In the genomic region with DNA sequence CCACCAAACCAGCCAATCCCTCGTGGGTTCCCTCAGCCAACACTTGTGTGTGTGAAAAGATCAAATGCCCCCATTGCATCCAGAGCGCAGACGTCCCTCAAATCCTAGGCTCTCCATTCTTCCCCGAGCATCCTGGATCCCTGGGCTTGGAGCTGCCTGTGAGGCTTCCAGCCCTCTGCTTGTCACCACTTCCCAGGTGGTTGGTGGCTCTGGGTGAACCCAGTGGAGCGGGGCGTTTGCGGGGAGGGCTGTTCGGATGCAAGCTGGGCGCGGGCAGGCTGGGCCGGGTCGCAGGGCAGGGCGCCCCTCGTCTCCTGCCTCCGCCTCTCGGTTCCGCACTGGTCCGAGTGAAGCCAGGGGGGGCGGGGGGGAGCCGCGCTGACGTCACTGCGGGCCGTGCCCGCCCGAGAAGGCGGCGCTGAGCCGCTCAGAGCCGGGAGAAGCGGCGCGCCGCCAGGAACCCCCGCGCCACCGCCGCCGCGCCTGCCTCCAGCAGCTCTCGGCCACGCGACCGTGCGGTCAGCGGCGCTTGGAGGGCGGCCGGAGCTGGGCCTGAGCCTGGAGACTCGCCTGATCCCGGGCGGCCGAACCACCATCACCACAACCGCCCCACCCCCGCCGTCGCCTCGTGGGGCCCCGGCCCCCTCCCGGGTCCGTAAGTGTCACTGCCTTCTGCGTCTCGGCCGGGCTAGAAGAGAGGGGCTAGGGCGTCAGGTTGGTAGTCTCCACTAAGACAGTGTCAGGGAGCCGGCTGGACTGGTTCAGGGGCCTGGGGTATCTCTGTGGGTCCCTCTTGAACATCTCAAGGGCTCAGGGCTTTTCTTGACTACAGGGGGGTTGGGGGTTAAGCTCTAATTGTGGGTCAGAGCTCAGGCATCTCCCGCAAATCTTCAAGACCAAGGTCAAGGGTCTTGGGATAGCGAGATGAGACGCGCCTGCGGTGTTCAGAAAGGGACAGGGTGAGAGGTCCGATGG, we compare ENCODE assay signal across 8 mouse cellular contexts. TPM values are rescaled to one million over a fixed set of nuclear protein-coding genes. Genes with fewer than 3 reads are reported as not detected.
A peak's percentile ranks its signal among the peaks of the same experiment; 100 is the strongest.
DNase-seq lines count a peak whose midpoint lies in the region; ATAC-seq and TF ChIP-seq lines count a peak whose summit lies in the region.

No protein-coding gene starts in this region.

- WGBS in heart, embryonic 13.5 days, result under 1% methylated on average over 70 of the region's 72 CpGs
- 2% methylated on average over 66 of the region's 72 CpGs for WGBS in heart, adult 2 months
- WGBS in forebrain, embryonic 15.5 days, result under 1% methylated on average over 72 of the region's 72 CpGs
- WGBS in limb, embryonic 14.5 days, result 3% methylated on average over 29 of the region's 72 CpGs

- TF ChIP-seq EP300 in heart, adult 2 months (IDR thresholded peaks at IDR 0.05; ENCODE audit: insufficient read depth, low read depth, low read length), result no peak

- H3K79me2 ChIP-seq in heart, adult 2 months (replicated peaks; ENCODE audit: control insufficient read depth, insufficient read depth, low read length), result no peaks in the 10 kb centered on the region

- H3K4me1 ChIP-seq in heart, embryonic 13.5 days, result peaks cover 18% of the 10 kb centered on the region
- H3K4me1 ChIP-seq in heart, adult 2 months (ENCODE audit: control insufficient read depth, insufficient read depth, low read length), result no peaks in the 10 kb centered on the region
- peaks cover 43% of the 10 kb centered on the region for H3K4me1 ChIP-seq in forebrain, embryonic 15.5 days
- no peaks in the 10 kb centered on the region for H3K4me1 ChIP-seq in limb, embryonic 14.5 days (ENCODE audit: control insufficient read depth, insufficient read depth, low read length)

- no peak for TF ChIP-seq POLR2A in heart, adult 2 months (IDR thresholded peaks at IDR 0.05; ENCODE audit: insufficient read depth, low read depth, low read length)
- no peak for TF ChIP-seq POLR2A in limb, embryonic 14.5 days (IDR thresholded peaks at IDR 0.05; ENCODE audit: borderline replicate concordance, extremely low read depth, insufficient read depth, insufficient read length)

- H3K36me3 ChIP-seq in heart, embryonic 13.5 days, result no peaks in the 10 kb centered on the region
- H3K36me3 ChIP-seq in heart, adult 2 months (ENCODE audit: control insufficient read depth, insufficient read depth, low read length), result no peaks in the 10 kb centered on the region
- no peaks in the 10 kb centered on the region for H3K36me3 ChIP-seq in forebrain, embryonic 15.5 days
- H3K36me3 ChIP-seq in limb, embryonic 14.5 days (ENCODE audit: control insufficient read depth, insufficient read depth, low read length), result no peaks in the 10 kb centered on the region
- no peaks in the 10 kb centered on the region for H3K36me3 ChIP-seq in splenic B cell, adult 2 months (ENCODE audit: control insufficient read depth, insufficient read depth, low read length, poor library complexity, severe bottlenecking)

- H3K4me2 ChIP-seq in heart, embryonic 13.5 days, result peak overlapping the region; percentile 51
- peak overlapping the region; percentile 92 for H3K4me2 ChIP-seq in forebrain, embryonic 15.5 days (replicated peaks)
- H3K4me2 ChIP-seq in limb, embryonic 14.5 days (replicated peaks; ENCODE audit: low read depth, low read length, severe bottlenecking), result peak overlapping the region; percentile 35

- H3K4me3 ChIP-seq in heart, embryonic 13.5 days, result peak overlapping the region; percentile 36
- no peak overlapping the region for H3K4me3 ChIP-seq in heart, adult 2 months
- H3K4me3 ChIP-seq in forebrain, embryonic 15.5 days, result peak overlapping the region; percentile 85
- peak overlapping the region; percentile 18; the same call in 1 of the 2 replicates for H3K4me3 ChIP-seq in limb, embryonic 14.5 days (replicated peaks; ENCODE audit: low read length)

- no peak for ATAC-seq in heart, embryonic 13.5 days (ENCODE audit: extremely low read depth, insufficient number of reproducible peaks, low FRiP score, low TSS enrichment)
- ATAC-seq in cerebellum, adult (ENCODE audit: insufficient number of reproducible peaks, low FRiP score, low TSS enrichment), result peak; percentile 39
- ATAC-seq in forebrain, embryonic 15.5 days (replicated peaks), result peak; percentile 68
- no peak for ATAC-seq in limb, embryonic 14.5 days (ENCODE audit: low FRiP score, low read depth)

- H3K9me3 ChIP-seq in heart, embryonic 13.5 days, result no peaks in the 10 kb centered on the region
- H3K9me3 ChIP-seq in forebrain, embryonic 15.5 days, result no peaks in the 10 kb centered on the region
- H3K9me3 ChIP-seq in limb, embryonic 14.5 days (ENCODE audit: control insufficient read depth, low read length), result no peaks in the 10 kb centered on the region

- DNase-seq in heart, adult 2 months, result no peak
- DNase-seq in limb, embryonic 14.5 days (ENCODE audit: low spot score), result no peak
- DNase-seq in splenic B cell, adult 2 months (ENCODE audit: low read depth, low spot score), result peak; percentile 14
- no peak for DNase-seq in adrenal gland, postnatal 4 days (ENCODE audit: low spot score in 2 of 2)
- no peak for DNase-seq in spleen, adult 18-20 months

- intact Hi-C loops in heart, adult 2 months (cut with DNase I), result no loop called here

- no peak for TF ChIP-seq CTCF in heart, adult 2 months (IDR thresholded peaks at IDR 0.05)

- H3K27ac ChIP-seq in heart, embryonic 13.5 days (replicated peaks), result no peak overlapping the region
- H3K27ac ChIP-seq in heart, adult 2 months, result no peak overlapping the region
- H3K27ac ChIP-seq in forebrain, embryonic 15.5 days (replicated peaks), result peak overlapping the region; percentile 98
- no peak overlapping the region for H3K27ac ChIP-seq in limb, embryonic 14.5 days (replicated peaks; ENCODE audit: low read depth, low read length)

- H3K27me3 ChIP-seq in heart, embryonic 13.5 days (replicated peaks), result peaks cover 99% of the 10 kb centered on the region
- peaks cover 25% of the 10 kb centered on the region for H3K27me3 ChIP-seq in heart, adult 2 months (ENCODE audit: control insufficient read depth, insufficient read depth, low read length)
- H3K27me3 ChIP-seq in forebrain, embryonic 15.5 days, result no peaks in the 10 kb centered on the region
- H3K27me3 ChIP-seq in limb, embryonic 14.5 days (ENCODE audit: control insufficient read depth, insufficient read depth, low read length), result peaks cover 98% of the 10 kb centered on the region
- H3K27me3 ChIP-seq in splenic B cell, adult 2 months (ENCODE audit: control insufficient read depth, insufficient read depth, low read length, poor library complexity, severe bottlenecking), result peaks cover 4% of the 10 kb centered on the region; the same call in 1 of the 2 replicates

- H3K9ac ChIP-seq in heart, embryonic 13.5 days, result no peak overlapping the region
- H3K9ac ChIP-seq in heart, adult 2 months (ENCODE audit: low read depth, low read length), result no peak overlapping the region
- peak overlapping the region; percentile 100 for H3K9ac ChIP-seq in forebrain, embryonic 15.5 days (replicated peaks)
- no peak overlapping the region for H3K9ac ChIP-seq in limb, embryonic 14.5 days (ENCODE audit: low read depth, low read length, severe bottlenecking)

RNA-seq across cellular contexts. Expression of a gene that starts 33.7 kb away (rescaled TPM):
- 24.4 and 27.1 TPM in 2 replicates for polyA plus RNA-seq in heart, embryonic 13.5 days (2015; fragmentation: Nextera tagmentation; extraction: Ambion mirVana)
- 10 to 100 TPM; 53.0 to 66.5 TPM for total RNA-seq in heart, adult 2 months (2021)
- 40.5 and 59.0 TPM in 2 replicates for polyA plus RNA-seq in heart, adult 2 months (2012; rRNA removed)
- 32.9 and 35.8 TPM in 2 replicates for polyA plus RNA-seq in forebrain, embryonic 15.5 days (2015; fragmentation: Nextera tagmentation; extraction: Ambion mirVana)
- polyA plus RNA-seq in limb, embryonic 14.5 days (2012; rRNA removed), result 59.8 and 71.9 TPM in 2 replicates
- 37.6 and 42.8 TPM in 2 replicates for polyA plus RNA-seq in limb, embryonic 14.5 days (2014; fragmentation: Nextera tagmentation; extraction: Ambion mirVana)
- 10 to 100 TPM; 87.2 to 93.7 TPM for total RNA-seq in adrenal gland, postnatal 4 days (2021)

Comparison
In these comparisons a context has a peak if more than half of its experiments do, and no peak if none do; other contexts are left out.
1. ATAC-seq: peak in cerebellum, adult (single experiment) and forebrain, embryonic 15.5 days (single experiment); none in heart, embryonic 13.5 days (single experiment) and limb, embryonic 14.5 days (single experiment).
2. H3K4me2 ChIP-seq: peak in every context shown above with its lines; median percentile 92 in forebrain, embryonic 15.5 days; 51 in heart, embryonic 13.5 days; 35 in limb, embryonic 14.5 days.